Mouse (Mus musculus): Measurements from ENCODE around the gene B4galnt4.

DNA sequence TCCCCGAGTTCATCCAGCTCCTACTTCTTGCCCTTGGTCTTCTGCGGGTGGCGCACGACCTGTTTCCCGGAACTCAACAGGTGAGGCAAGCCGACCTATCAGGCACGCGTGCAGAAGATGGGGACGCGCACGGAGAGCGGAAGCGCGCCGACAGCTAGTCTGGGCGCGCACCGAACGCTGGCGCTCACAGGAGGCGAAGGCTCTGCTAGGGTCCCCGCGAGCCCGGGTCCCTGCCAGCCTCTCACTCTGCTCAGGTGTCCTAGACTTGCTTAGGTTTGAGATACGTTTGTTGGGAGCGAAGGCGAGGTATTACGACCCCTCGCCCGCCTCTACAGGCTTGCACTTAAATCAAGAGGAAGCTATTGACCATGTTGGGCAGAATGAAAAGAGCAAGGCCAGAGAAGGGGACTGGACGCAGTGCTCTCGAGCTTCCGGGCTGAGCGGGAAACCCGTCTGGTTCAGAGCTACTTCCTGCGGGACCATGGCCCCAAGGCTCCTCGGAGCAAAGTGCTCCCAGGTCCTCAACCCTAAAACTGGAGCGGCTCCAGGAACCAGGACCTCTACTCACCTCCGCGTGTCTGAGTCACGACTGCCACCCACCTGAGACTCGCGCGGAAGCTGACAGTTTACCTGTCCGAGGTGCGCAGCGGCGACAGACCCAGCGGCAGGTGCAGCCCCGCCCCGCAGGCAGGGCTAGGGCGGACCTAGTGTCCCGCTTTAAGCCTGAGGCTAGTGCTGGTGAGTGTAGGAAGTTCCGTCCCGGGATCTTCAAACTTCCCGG lies 39.2 kb downstream of the B4galnt4 start, which contains the start of gene Sigirr:
- no peak for TF ChIP-seq CTCF (IDR thresholded peaks at IDR 0.05; ENCODE audit: extremely low read depth, insufficient read length, insufficient replicate concordance, low read depth, low read length)
- TF ChIP-seq POLR2A (IDR thresholded peaks at IDR 0.05; ENCODE audit: low read depth, low read length), result peak; percentile 62; the same call in 1 of the 2 replicates

All from small intestine, adult 2 months (tissue).